Mouse (Mus musculus) embryonic facial prominence, embryonic 13.5 days (tissue): ENCODE results near the gene Rnf187. TPM values are rescaled to one million over a fixed set of nuclear protein-coding genes. Genes with fewer than 3 reads are reported as not detected.

Experiments
- ATAC-seq: fragments of 200-750 bp; cut with Nextera tagmentation; 2 replicates; pipeline ENCODE4 v1.8.0; 2017; ENCODE audit warnings: low read depth; ENCODE audit not compliant: insufficient number of reproducible peaks, insufficient read depth, low FRiP score, low TSS enrichment
- H3K27ac ChIP-seq: fragments of 300-500 bp; sonication (generic); 2 replicates; pipeline ENCODE4 v1.5.1; 2015; ENCODE audit warnings: moderate library complexity, mild to moderate bottlenecking, inconsistent platforms
- H3K27me3 ChIP-seq: fragments of 300-500 bp; sonication (generic); 2 replicates; pipeline ENCODE4 v1.6.1; 2015; ENCODE audit warnings: mild to moderate bottlenecking, inconsistent platforms
- H3K36me3 ChIP-seq: fragments of 300-500 bp; sonication (generic); 2 replicates; pipeline ENCODE4 v1.6.1; 2015; ENCODE audit warnings: mild to moderate bottlenecking, inconsistent platforms
- H3K4me1 ChIP-seq: fragments of 300-500 bp; sonication (generic); 2 replicates; pipeline ENCODE4 v1.6.1; 2015; ENCODE audit warnings: inconsistent platforms
- H3K4me2 ChIP-seq: fragments of 300-500 bp; sonication (generic); 2 replicates; pipeline ENCODE4 v1.6.1; 2015; ENCODE audit warnings: moderate library complexity, mild to moderate bottlenecking, inconsistent platforms
- H3K4me3 ChIP-seq: fragments of 300-500 bp; sonication (generic); 2 replicates; pipeline ENCODE4 v1.5.1; 2015; ENCODE audit warnings: mild to moderate bottlenecking, inconsistent platforms
- H3K9ac ChIP-seq: fragments of 300-500 bp; sonication (generic); 2 replicates; pipeline ENCODE4 v1.6.1; 2015; ENCODE audit warnings: mild to moderate bottlenecking, inconsistent platforms
- H3K9me3 ChIP-seq: fragments of 300-500 bp; sonication (generic); 2 replicates; pipeline ENCODE4 v1.6.1; 2016; ENCODE audit warnings: inconsistent platforms
- WGBS: fragments of 180-500 bp; shearing (Covaris S2); methylation state at CpG from one replicate; pipeline ENCODE4 v1.1.7; 2015; ENCODE audit warnings: mixed read lengths; 5-methylcytosine and 5-hydroxymethylcytosine counted together
- polyA plus RNA-seq: library from polyadenylated mRNA; unstranded; fragments of >200 nt; fragmentation: Nextera tagmentation; extraction: Ambion mirVana; gene quantifications from 2 replicates; pipeline ENCODE4 v1.2.1, GENCODE M21; 2015

The Rnf187 gene
- polyA plus RNA-seq, 1 experiment from 2014 or later, result 255 TPM

DNA sequence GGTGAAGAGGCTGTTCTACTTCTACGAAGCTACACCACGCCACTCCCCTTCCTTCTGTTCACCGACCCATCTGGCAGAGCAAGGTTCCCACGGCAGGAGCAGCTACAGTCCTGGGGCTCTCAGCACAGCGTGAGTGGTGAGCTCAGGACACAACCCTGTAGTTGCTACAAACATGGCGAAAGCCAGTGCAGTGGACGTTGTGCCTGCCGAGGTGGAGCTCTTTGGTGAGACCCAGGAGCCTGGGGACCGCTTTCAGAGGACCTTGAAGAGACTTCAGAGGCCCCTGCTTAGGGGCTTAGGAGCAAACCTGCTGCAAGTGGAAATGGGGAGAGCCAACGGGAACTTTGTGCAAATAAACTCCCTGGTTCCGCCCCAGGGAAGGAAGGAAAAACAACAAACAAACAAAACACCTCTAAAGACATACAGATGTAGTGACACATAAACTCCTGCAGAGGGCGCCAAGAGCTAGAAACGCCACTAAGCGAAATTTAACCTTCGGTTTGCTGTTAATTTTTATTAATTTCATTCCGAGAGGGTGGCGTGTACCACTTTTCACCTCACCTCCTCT, 24.2 kb downstream of the Rnf187 start:
- Histone ChIP-seq H3K27me3 (no peaks in the 10 kb centered on the region), H3K36me3 (no peaks in the 10 kb centered on the region), H3K4me3 (peak overlapping the region; percentile 43), H3K27ac (no peak overlapping the region; the same call in 1 of the 2 replicates), H3K9me3 (no peaks in the 10 kb centered on the region), H3K4me2 (peak overlapping the region; percentile 71), H3K4me1 (peaks cover 5% of the 10 kb centered on the region; the same call in 1 of the 2 replicates), H3K9ac (peak overlapping the region; percentile 65)
- 17% methylated on average over 17 of the region's 17 CpGs for WGBS
- ATAC-seq, result no peak

DNA sequence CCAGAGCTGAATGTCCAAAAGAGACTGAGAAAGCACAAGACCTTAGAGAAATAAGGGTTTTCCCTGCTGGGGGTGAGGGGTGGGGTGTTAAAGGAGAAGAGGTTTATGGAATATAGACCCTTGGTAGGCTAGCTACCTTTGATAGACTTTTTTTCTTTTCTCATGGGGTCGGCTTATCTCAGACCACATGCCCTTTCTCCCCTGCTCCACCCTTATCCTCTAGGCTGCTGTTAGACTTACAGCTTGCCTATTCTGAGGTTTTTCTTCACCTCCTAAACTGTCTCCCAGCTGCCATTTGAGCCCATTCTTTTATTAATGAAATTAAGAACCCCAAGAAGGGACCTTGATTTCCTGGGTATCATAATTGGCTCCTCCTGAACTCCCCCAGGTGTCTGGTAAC, 24.9 kb downstream of the Rnf187 start:
- Histone ChIP-seq H3K27me3 (no peaks in the 10 kb centered on the region), H3K9ac (no peak overlapping the region; the same call in 1 of the 2 replicates), H3K9me3 (no peaks in the 10 kb centered on the region), H3K4me1 (peaks cover 5% of the 10 kb centered on the region; the same call in 1 of the 2 replicates), H3K4me3 (no peak overlapping the region), H3K36me3 (no peaks in the 10 kb centered on the region), H3K4me2 (0 out of 2 replicates have a peak overlapping the region, but pooled peaks have one; percentile 71), H3K27ac (no peak overlapping the region)
- WGBS, result 78% methylated on average over 1 of the region's 1 CpGs
- ATAC-seq, result no peak

DNA sequence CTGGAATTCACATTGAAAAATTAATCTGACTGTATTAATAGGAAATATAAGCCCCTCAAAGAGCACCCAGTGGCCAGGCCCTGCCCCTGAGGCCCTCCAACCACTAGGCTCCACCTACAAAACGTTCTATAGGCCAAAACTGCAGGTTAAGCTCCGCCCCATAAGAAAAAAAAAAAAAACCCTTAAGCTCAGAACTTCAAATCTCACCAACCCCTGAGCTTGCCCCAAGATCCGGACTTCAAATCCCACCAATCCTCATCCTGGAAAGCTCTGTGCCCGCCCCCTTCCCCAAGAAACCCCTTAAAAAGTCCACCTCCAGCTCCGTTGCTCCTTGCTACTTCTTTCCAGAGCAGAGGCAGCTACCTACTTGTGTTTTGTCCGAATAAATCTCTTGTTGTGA, 33.9 kb downstream of the Rnf187 start:
- Histone ChIP-seq H3K9me3 (no peaks in the 10 kb centered on the region), H3K4me2 (0 out of 2 replicates have a peak overlapping the region, but pooled peaks have one; percentile 82), H3K27ac (no peak overlapping the region), H3K27me3 (no peaks in the 10 kb centered on the region), H3K9ac (no peak overlapping the region), H3K4me3 (no peak overlapping the region), H3K36me3 (peaks cover 23% of the 10 kb centered on the region), H3K4me1 (peaks cover 12% of the 10 kb centered on the region)
- WGBS, result 50% methylated on average over 6 of the region's 6 CpGs
- no peak for ATAC-seq

DNA sequence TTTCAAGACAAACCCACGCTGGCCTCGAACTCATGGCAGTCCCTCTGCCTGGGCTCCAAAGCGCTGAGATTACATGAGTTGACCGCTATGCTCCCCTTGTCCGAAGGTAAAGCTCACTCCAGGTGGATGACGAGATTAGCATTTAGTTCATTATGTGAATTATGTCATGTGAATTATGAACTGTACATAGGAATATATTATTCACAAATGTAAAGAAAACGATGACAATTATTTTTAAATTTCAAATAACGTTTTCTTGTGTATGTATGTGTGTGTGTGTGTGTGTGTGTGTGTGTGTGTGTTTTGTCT, 34.4 kb downstream of the Rnf187 start:
- ATAC-seq, result no peak
- H3K4me3 ChIP-seq, result peak overlapping the region; percentile 84
- WGBS, result 2% methylated on average over 8 of the region's 8 CpGs
- H3K4me1 ChIP-seq, result peaks cover 12% of the 10 kb centered on the region
- peaks cover 25% of the 10 kb centered on the region for H3K36me3 ChIP-seq
- no peaks in the 10 kb centered on the region for H3K9me3 ChIP-seq
- H3K9ac ChIP-seq, result peak overlapping the region; percentile 92
- H3K4me2 ChIP-seq, result peak overlapping the region; percentile 82
- no peaks in the 10 kb centered on the region for H3K27me3 ChIP-seq
- peak overlapping the region; percentile 68; the same call in 1 of the 2 replicates for H3K27ac ChIP-seq

DNA sequence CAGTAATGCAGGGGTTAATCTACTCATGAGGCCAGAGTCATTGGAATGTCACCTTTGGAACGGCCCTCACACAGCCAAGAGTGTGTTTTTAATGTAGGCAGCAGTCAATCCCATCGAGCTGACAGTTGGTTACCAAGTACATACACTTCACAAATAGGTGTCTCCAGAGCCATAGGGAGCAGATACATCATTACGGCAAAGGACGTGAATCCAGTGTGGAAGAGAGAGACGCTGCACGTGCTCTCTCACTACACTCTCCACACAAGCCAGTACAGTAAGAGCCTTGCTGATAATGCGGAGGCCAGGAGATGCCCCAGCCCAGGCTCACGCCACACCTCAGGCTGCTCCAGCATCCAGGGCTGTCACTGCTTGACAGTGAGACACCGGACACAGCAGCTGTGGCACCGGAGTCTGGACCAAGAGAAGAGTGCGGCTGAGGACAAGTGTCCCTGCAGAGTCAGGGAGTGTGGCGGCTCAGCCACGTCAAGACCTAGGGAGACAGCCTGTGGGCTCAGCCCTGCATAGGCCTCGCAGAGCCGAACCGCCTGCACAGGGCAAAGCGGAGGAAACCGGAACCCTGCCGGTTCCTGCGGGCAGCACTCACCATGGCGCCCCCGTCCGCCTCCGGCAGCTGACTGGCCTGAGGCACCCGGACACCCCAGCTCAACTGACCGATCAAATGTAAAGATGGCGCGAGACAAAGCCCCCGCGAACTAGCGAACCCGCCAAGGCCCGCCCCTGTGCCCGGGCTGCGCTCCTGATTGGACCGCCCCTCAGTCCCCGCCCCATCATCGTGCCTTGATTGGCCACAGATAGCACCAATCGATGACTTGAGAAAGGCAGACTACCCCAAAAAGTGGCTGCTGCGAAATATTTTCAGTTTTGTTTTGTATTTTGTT, 35.0 kb downstream of the Rnf187 start, which contains the start of gene Zfp39:
Zfp39 (minus strand) TSS at position 715 of the 899 bp plus-strand sequence.
- H3K4me1 ChIP-seq, result peaks cover 12% of the 10 kb centered on the region
- H3K9ac ChIP-seq, result peak within 1 kb of the TSS; percentile 92

DNA sequence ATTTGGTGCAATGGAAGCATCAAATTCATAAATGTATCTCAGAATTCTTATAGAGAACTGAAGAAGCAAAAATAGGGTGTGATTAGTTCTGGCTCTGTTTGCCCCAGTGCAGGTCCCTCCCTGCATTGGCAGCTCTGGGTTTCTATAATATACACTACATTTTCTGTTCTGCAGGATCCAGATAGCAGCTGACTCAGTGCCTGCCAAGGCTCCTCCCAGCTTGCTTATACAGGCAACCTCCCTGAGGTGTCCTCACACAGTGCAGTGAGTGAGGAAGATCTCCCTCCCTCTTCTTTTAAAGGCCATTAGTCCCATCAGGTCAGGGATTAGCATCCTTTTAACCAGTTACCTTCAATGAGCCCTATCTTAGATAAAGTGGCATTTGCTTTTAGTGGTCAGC, 37.6 kb downstream of the Rnf187 start:
- Histone ChIP-seq H3K27me3 (no peaks in the 10 kb centered on the region), H3K9ac (no peak overlapping the region), H3K27ac (no peak overlapping the region), H3K4me1 (peaks cover 12% of the 10 kb centered on the region), H3K4me2 (no peak overlapping the region), H3K36me3 (peaks cover 45% of the 10 kb centered on the region), H3K4me3 (no peak overlapping the region), H3K9me3 (no peaks in the 10 kb centered on the region)
- no peak for ATAC-seq

More for the DNA sequence above, 35.0 kb downstream of the Rnf187 start, which contains the start of gene Zfp39:
- H3K4me3 ChIP-seq, result peak within 1 kb of the TSS; percentile 84
- peak within 1 kb of the TSS; percentile 82 for H3K27ac ChIP-seq
- peaks cover 31% of the 10 kb centered on the region for H3K36me3 ChIP-seq
- 0% methylated on average over 40 of the region's 40 CpGs for WGBS
- peak; percentile 96 for ATAC-seq
- H3K9me3 ChIP-seq, result no peaks in the 10 kb centered on the region
- H3K4me2 ChIP-seq, result peak within 1 kb of the TSS; percentile 82
- H3K27me3 ChIP-seq, result no peaks in the 10 kb centered on the region

DNA sequence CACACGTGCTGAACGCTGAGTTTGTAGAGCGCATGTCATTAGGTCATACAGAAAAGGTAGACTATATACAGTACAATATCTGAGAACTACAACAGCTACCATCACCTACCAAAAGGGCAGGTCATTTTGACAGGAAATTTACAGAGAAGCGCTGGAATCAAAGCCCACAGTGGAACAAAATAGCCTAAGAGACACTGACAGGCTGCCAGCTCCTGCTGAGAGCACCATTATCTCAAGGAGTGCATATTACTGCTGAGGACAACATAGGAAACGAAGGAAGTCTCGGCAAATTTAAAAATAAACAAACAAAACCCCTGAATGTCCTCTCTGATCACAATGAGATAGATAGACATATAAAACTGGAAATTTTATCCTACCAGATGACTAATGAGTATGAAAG, 41.2 kb downstream of the Rnf187 start:
- no peaks in the 10 kb centered on the region for H3K27me3 ChIP-seq
- H3K36me3 ChIP-seq, result peaks cover 72% of the 10 kb centered on the region
- no peak overlapping the region for H3K4me3 ChIP-seq
- H3K27ac ChIP-seq, result no peak overlapping the region
- no peak for ATAC-seq
- peaks cover 3% of the 10 kb centered on the region; the same call in 1 of the 2 replicates for H3K4me1 ChIP-seq
- WGBS, result 86% methylated on average over 6 of the region's 6 CpGs
- no peaks in the 10 kb centered on the region for H3K9me3 ChIP-seq
- H3K9ac ChIP-seq, result no peak overlapping the region
- no peak overlapping the region for H3K4me2 ChIP-seq

DNA sequence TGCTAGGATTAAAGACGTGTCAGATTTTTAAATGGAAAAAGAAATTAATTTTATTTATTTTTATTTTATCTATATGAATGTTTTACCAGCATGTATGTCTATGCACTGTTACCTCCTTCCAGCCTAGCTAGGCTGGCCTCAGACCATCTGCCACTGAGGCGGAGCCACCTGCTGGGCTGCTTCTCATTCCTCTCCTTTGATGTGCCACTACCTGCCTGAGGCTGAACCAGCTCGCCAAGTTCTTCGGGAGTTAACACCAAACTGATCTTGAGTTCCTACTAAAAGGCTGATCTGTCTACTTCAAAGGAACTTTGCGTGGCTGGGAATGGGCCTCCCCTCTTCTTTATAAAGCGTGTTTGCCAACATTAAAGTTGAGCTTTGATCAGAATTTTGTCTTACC, 44.3 kb downstream of the Rnf187 start:
- Histone ChIP-seq H3K4me3 (no peak overlapping the region), H3K9me3 (no peaks in the 10 kb centered on the region), H3K36me3 (peaks cover 75% of the 10 kb centered on the region), H3K4me2 (no peak overlapping the region), H3K9ac (no peak overlapping the region), H3K4me1 (no peaks in the 10 kb centered on the region), H3K27me3 (no peaks in the 10 kb centered on the region), H3K27ac (no peak overlapping the region)
- WGBS, result 68% methylated on average over 6 of the region's 6 CpGs
- no peak for ATAC-seq

DNA sequence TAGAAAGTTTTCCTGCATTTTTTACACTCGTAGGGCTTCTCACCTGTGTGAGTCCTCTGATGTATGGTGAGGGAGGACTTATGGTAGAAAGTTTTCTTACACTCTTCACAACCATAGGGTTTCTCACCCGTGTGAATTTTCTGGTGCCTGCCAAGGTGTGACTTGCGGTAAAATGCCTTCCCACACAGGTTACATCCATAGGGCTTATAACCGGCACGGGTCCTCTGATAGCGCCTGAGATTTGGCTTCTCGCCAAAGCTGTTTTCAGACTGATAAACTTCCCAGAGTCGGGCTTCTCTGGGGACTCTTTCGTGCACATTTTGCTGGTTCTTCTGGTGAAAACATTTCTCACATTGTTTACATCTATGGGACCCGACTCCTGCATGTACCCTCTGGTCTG, 48.2 kb downstream of the Rnf187 start:
- Histone ChIP-seq H3K4me1 (no peaks in the 10 kb centered on the region), H3K36me3 (peaks cover 63% of the 10 kb centered on the region), H3K9me3 (no peaks in the 10 kb centered on the region), H3K27ac (no peak overlapping the region), H3K4me2 (no peak overlapping the region), H3K27me3 (no peaks in the 10 kb centered on the region), H3K9ac (no peak overlapping the region), H3K4me3 (no peak overlapping the region)
- 91% methylated on average over 10 of the region's 10 CpGs for WGBS
- no peak for ATAC-seq

DNA sequence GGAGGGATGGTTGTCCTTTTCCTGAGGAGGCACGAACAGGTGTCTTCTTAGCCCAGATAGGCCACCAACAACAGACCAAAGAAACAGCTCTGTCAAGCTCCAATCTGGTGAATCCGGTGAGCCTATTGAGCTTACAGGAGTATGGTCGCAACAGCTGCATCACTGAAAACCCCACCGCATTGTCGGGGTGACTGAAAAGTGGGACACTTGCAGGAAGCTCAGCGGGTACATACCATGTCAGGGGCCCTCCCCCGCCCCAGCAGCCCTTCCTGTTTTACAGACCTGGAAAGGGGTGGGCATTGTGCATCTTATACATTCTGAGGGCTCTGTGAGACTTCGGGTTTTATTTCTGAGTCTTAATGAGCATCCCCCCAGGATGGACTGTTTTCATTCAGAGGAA, 55.0 kb downstream of the Rnf187 start:
- no peaks in the 10 kb centered on the region for H3K9me3 ChIP-seq
- ATAC-seq, result no peak
- no peak overlapping the region for H3K27ac ChIP-seq
- no peaks in the 10 kb centered on the region for H3K4me1 ChIP-seq
- H3K4me2 ChIP-seq, result no peak overlapping the region
- H3K4me3 ChIP-seq, result no peak overlapping the region
- 84% methylated on average over 8 of the region's 8 CpGs for WGBS
- H3K27me3 ChIP-seq, result no peaks in the 10 kb centered on the region
- H3K36me3 ChIP-seq, result peaks cover 42% of the 10 kb centered on the region
- H3K9ac ChIP-seq, result no peak overlapping the region
